Mouse (Mus musculus) liver, embryonic 13.5 days (tissue): ENCODE measurements around the gene Auh. TPM values are rescaled to one million over a fixed set of nuclear protein-coding genes. Genes with fewer than 3 reads are reported as not detected.
A peak's percentile ranks its signal among the peaks of the same experiment; 100 is the strongest.

Experiments
- ATAC-seq: fragments of 200-750 bp; cut with Nextera tagmentation; 2 replicates; pipeline ENCODE4 v1.8.0; 2017; ENCODE audit warnings: low read depth, mild to moderate bottlenecking, moderate number of reproducible peaks, moderate library complexity
- DNase-seq: peaks from one replicate; pipeline ENCODE4 v3.0.0; 2022
- H3K27ac ChIP-seq: fragments of 300-500 bp; sonication (generic); 2 replicates; pipeline ENCODE4 v1.5.1; 2015; ENCODE audit warnings: moderate library complexity, mild to moderate bottlenecking, inconsistent platforms
- H3K27me3 ChIP-seq: fragments of 300-500 bp; sonication (generic); 2 replicates; pipeline ENCODE4 v1.6.1; 2015; ENCODE audit warnings: mild to moderate bottlenecking, inconsistent platforms
- H3K36me3 ChIP-seq: fragments of 300-500 bp; sonication (generic); 2 replicates; pipeline ENCODE4 v1.6.1; 2015; ENCODE audit warnings: mild to moderate bottlenecking, inconsistent platforms
- H3K4me1 ChIP-seq: fragments of 300-500 bp; sonication (generic); replicated peaks from 2 replicates; pipeline ENCODE4 v1.6.1; 2015; ENCODE audit warnings: inconsistent platforms
- H3K4me2 ChIP-seq: fragments of 300-500 bp; sonication (generic); 2 replicates; pipeline ENCODE4 v1.6.1; 2015; ENCODE audit warnings: inconsistent platforms, mild to moderate bottlenecking, moderate library complexity
- H3K4me3 ChIP-seq: fragments of 300-500 bp; sonication (generic); replicated peaks from 2 replicates; pipeline ENCODE4 v1.5.1; 2015; ENCODE audit warnings: mild to moderate bottlenecking, inconsistent platforms
- H3K9ac ChIP-seq: fragments of 300-500 bp; sonication (generic); 2 replicates; pipeline ENCODE4 v1.6.1; 2015; ENCODE audit warnings: mild to moderate bottlenecking, inconsistent platforms
- H3K9me3 ChIP-seq: fragments of 300-500 bp; sonication (generic); replicated peaks from 2 replicates; pipeline ENCODE4 v1.6.1; 2016; ENCODE audit warnings: inconsistent platforms
- WGBS: fragments of 180-500 bp; shearing (Covaris S2); methylation state at CpG from one replicate; pipeline ENCODE4 v1.1.7; 2015; ENCODE audit not compliant: insufficient replicate concordance; 5-methylcytosine and 5-hydroxymethylcytosine counted together
- polyA plus RNA-seq: library from polyadenylated mRNA; unstranded; fragments of >200 nt; fragmentation: Nextera tagmentation; extraction: Ambion mirVana; gene quantifications from 2 replicates; pipeline ENCODE4 v1.2.1, GENCODE M21; 2015

Gene Auh
- polyA plus RNA-seq, 1 experiment from 2014 or later = 28.9 TPM

DNA sequence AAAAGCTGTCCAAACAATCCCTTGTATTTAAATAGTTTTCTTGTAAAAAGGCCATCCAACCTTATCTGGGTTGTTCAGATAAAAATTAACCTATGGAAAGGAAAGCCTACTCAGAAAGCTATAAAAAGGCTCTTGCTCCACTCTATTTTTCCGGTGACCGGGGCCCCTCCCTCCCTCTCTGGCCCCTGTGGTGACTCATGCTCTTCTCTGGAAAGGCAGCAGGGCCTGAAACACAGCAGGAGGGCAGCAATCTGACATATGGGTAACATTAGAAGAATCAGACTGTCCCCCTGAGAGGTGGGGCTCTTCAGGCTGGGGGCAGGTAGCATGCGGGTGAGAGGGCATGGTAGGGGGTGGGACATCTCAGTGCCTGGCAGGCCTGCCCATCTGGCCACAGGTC, 110.7 kb downstream of the Auh start:
- H3K4me2 ChIP-seq = no peak overlapping the region
- peaks cover 61% of the 10 kb centered on the region for H3K4me1 ChIP-seq
- peak overlapping the region; percentile 20 for H3K27ac ChIP-seq
- peaks cover 5% of the 10 kb centered on the region; the same call in 1 of the 2 replicates for H3K27me3 ChIP-seq
- ATAC-seq (peak; percentile 16; the same call in 1 of the 2 replicates), DNase-seq (no peak)
- WGBS = 5% methylated on average over 3 of the region's 3 CpGs
- H3K36me3 ChIP-seq = no peaks in the 10 kb centered on the region
- H3K9ac ChIP-seq = no peak overlapping the region
- H3K9me3 ChIP-seq = no peaks in the 10 kb centered on the region
- H3K4me3 ChIP-seq = no peak overlapping the region

DNA sequence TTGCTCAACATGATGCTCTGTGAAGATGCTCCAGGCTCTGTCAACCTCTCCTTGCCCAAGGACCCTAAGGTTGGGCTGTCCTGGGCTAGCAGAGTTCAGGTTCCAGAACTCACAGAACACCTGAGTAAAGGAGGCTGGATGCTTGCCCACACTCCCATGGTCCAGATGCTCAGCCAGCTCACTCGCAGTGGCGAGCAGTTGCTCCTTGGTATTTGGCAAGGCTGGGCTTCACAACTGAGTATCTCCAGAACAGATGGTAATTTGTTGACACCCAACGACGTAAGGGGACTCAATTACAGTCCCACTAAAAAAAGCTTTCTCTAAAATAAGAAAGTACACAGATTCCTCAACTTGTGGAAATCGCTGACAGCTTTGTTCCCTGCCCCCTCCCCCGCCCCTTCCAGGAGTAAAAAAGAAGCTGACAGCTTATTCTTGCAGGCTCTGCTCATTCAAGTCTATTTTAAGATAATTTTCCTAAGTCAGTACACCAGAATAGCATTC, 111.4 kb downstream of the Auh start:
- no peak overlapping the region for H3K27ac ChIP-seq
- WGBS = 49% methylated on average over 6 of the region's 6 CpGs
- no peak overlapping the region for H3K4me3 ChIP-seq
- peaks cover 66% of the 10 kb centered on the region for H3K4me1 ChIP-seq
- ATAC-seq (no peak), DNase-seq (no peak)
- peaks cover 5% of the 10 kb centered on the region; the same call in 1 of the 2 replicates for H3K27me3 ChIP-seq
- H3K9me3 ChIP-seq = no peaks in the 10 kb centered on the region
- no peaks in the 10 kb centered on the region for H3K36me3 ChIP-seq
- H3K4me2 ChIP-seq = no peak overlapping the region
- H3K9ac ChIP-seq = no peak overlapping the region

DNA sequence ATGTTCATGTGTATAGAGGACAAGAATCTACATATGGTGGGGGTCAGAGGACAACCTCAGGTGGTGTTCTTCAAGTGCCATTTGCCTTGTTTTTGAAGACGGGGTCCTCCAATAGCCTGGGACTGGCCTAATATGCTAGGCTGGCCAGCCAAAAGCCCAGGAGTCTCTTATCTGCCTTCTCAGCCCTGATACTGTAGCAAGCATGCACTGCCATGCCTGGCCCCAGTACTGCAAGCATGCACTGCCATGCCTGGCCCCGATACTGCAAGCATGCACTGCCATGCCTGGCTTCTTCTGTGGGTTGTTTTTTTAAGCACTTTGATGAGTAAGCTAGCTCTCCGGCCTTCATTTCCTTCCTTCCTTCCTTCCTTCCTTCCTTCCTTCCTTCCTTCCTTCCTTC, 115.7 kb downstream of the Auh start:
- H3K27me3 ChIP-seq = 0 out of 2 replicates have a peak, but pooled peaks cover 9% of the 10 kb centered on the region
- H3K4me2 ChIP-seq = no peak overlapping the region
- no peak overlapping the region for H3K9ac ChIP-seq
- H3K27ac ChIP-seq = no peak overlapping the region
- no peaks in the 10 kb centered on the region for H3K9me3 ChIP-seq
- no peak overlapping the region for H3K4me3 ChIP-seq
- DNase-seq (no peak), ATAC-seq (peak; percentile 67)
- peaks cover 28% of the 10 kb centered on the region for H3K4me1 ChIP-seq
- H3K36me3 ChIP-seq = no peaks in the 10 kb centered on the region
- WGBS = 45% methylated on average over 3 of the region's 3 CpGs

- no peak for DNase-seq
- no peaks in the 10 kb centered on the region for H3K36me3 ChIP-seq
- WGBS = 76% methylated on average over 16 of the region's 16 CpGs
Measured at GRCm38 (mm10) chr13:52812549-52813515, 116.6 kb downstream of the Auh start.

GRCm38 (mm10) chr13:52807722-52808121, 121.8 kb downstream of the Auh start:
- no peak overlapping the region for H3K9ac ChIP-seq
- H3K36me3 ChIP-seq = no peaks in the 10 kb centered on the region
- no peaks in the 10 kb centered on the region for H3K9me3 ChIP-seq
- no peak overlapping the region for H3K4me2 ChIP-seq
- DNase-seq (no peak), ATAC-seq (0 out of 2 replicates have a peak, but pooled peaks have one; percentile 43)
- WGBS = 23% methylated on average over 11 of the region's 11 CpGs
- H3K4me1 ChIP-seq = peaks cover 9% of the 10 kb centered on the region
- H3K4me3 ChIP-seq = no peak overlapping the region
- H3K27me3 ChIP-seq = 0 out of 2 replicates have a peak, but pooled peaks cover 9% of the 10 kb centered on the region
- H3K27ac ChIP-seq = no peak overlapping the region

More at GRCm38 (mm10) chr13:52812549-52813515, 116.6 kb downstream of the Auh start:
- H3K27ac ChIP-seq = no peak overlapping the region
- H3K4me1 ChIP-seq = peaks cover 21% of the 10 kb centered on the region
- no peak overlapping the region for H3K4me3 ChIP-seq
- H3K9ac ChIP-seq = no peak overlapping the region
- ATAC-seq = no peak
- H3K9me3 ChIP-seq = no peaks in the 10 kb centered on the region
- 0 out of 2 replicates have a peak, but pooled peaks cover 9% of the 10 kb centered on the region for H3K27me3 ChIP-seq
- H3K4me2 ChIP-seq = no peak overlapping the region

- no peak for DNase-seq
- ATAC-seq = no peak
Measured at GRCm38 (mm10) chr13:52806029-52806428, 123.5 kb downstream of the Auh start.

GRCm38 (mm10) chr13:52805581-52805980, 123.9 kb downstream of the Auh start:
- Histone ChIP-seq H3K9ac (no peak overlapping the region), H3K4me1 (peaks cover 15% of the 10 kb centered on the region), H3K9me3 (no peaks in the 10 kb centered on the region), H3K27ac (no peak overlapping the region), H3K4me3 (no peak overlapping the region), H3K36me3 (no peaks in the 10 kb centered on the region), H3K4me2 (no peak overlapping the region), H3K27me3 (0 out of 2 replicates have a peak, but pooled peaks cover 9% of the 10 kb centered on the region)
- no peak for DNase-seq
- ATAC-seq = no peak
- 60% methylated on average over 6 of the region's 6 CpGs for WGBS

More at GRCm38 (mm10) chr13:52806029-52806428, 123.5 kb downstream of the Auh start:
- Histone ChIP-seq H3K4me1 (peaks cover 11% of the 10 kb centered on the region), H3K9ac (no peak overlapping the region), H3K27ac (no peak overlapping the region), H3K9me3 (no peaks in the 10 kb centered on the region), H3K36me3 (no peaks in the 10 kb centered on the region), H3K4me2 (no peak overlapping the region), H3K4me3 (no peak overlapping the region), H3K27me3 (0 out of 2 replicates have a peak, but pooled peaks cover 9% of the 10 kb centered on the region)
- 58% methylated on average over 4 of the region's 4 CpGs for WGBS

DNA sequence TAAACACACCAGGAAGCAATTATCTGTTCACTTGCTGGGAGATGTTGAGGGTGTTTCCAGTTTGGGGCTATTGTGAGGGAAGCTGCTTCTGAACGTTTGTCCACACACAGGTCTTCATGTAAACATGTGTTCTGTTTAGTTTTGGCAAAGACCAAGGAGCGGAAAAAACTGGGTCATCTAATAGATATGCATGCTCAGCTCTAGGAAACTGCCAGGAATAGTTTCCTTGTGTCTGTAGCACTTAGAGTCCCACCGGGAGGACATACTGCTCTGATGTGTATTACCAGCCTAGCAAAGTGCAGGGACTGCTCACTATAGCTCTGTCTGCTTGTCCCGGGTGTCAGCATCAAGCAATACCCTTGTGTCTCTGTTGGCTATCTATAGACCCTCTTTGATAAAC, 127.0 kb downstream of the Auh start:
- H3K36me3 ChIP-seq = no peaks in the 10 kb centered on the region
- H3K4me1 ChIP-seq = peaks cover 11% of the 10 kb centered on the region
- no peak overlapping the region for H3K4me2 ChIP-seq
- H3K4me3 ChIP-seq = no peak overlapping the region
- 63% methylated on average over 4 of the region's 4 CpGs for WGBS
- no peak overlapping the region for H3K27ac ChIP-seq
- H3K27me3 ChIP-seq = no peaks in the 10 kb centered on the region
- ATAC-seq = no peak
- no peaks in the 10 kb centered on the region for H3K9me3 ChIP-seq
- H3K9ac ChIP-seq = no peak overlapping the region
- no peak for DNase-seq

DNA sequence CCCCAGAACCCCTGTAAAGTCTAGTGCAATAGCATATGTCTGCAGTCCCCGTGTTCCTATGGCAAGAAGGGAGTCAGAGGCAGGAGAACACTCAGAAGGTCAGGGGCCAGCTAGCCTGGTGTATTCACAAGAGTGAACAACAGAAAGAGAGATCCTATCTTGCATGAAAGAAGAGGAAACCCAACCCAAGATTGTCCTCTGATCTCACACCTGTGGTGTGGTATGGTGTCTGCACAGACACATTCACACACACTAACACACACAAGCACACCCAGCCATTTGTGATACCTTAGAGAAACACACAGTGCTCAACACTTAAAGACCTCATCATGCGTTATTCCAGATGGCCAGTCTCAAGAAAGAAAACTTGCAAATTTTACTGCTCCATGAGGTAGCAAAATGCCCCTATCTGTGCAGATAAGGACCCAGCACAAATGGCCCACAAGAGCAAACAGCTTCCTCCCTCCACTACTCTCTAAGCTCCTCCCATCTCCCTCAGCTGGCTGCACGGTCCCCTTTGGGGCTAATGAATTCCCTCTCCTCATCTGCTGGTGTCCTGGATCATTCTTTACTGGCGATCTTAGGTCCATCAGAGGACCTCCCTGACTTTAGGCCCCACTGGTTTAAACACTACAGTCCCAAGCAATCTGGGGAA, 128.7 kb downstream of the Auh start:
- Histone ChIP-seq H3K4me3 (no peak overlapping the region), H3K4me1 (peaks cover 9% of the 10 kb centered on the region), H3K27ac (no peak overlapping the region), H3K9me3 (no peaks in the 10 kb centered on the region), H3K9ac (no peak overlapping the region), H3K4me2 (no peak overlapping the region), H3K27me3 (no peaks in the 10 kb centered on the region), H3K36me3 (no peaks in the 10 kb centered on the region)
- 25% methylated on average over 4 of the region's 4 CpGs for WGBS
- DNase-seq (no peak), ATAC-seq (peak; percentile 50; the same call in 1 of the 2 replicates)

DNA sequence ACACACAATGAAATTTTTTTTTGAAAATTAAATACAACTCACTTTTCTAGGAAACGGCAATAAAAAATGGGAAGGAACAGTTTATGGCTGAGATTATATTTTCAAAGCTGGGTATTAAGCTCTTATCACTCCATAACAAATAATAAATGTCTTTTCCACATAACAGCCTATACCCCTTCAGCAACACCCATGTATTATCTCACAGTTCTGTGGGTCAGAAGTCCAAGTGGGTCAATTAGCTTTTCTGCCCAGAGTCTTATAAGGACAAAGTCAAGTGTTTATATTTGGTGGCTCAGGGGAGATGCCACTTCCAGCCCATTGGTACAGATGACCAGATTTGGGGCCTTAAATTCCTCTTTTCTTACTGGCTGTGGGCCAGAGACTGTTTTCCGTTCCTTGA, 129.4 kb downstream of the Auh start:
- Histone ChIP-seq H3K4me2 (no peak overlapping the region), H3K4me1 (peaks cover 9% of the 10 kb centered on the region), H3K27me3 (no peaks in the 10 kb centered on the region), H3K27ac (no peak overlapping the region), H3K9me3 (no peaks in the 10 kb centered on the region), H3K4me3 (no peak overlapping the region), H3K36me3 (no peaks in the 10 kb centered on the region), H3K9ac (no peak overlapping the region)
- DNase-seq (no peak), ATAC-seq (no peak)
- WGBS = 63% methylated on average over 2 of the region's 2 CpGs

- H3K4me2 ChIP-seq = no peak overlapping the region
Measured at GRCm38 (mm10) chr13:52794232-52794631, 135.2 kb downstream of the Auh start.

More at GRCm38 (mm10) chr13:52794232-52794631, 135.2 kb downstream of the Auh start:
- Histone ChIP-seq H3K36me3 (no peaks in the 10 kb centered on the region), H3K27ac (no peak overlapping the region), H3K4me3 (no peak overlapping the region), H3K4me1 (no peaks in the 10 kb centered on the region), H3K9ac (no peak overlapping the region), H3K9me3 (no peaks in the 10 kb centered on the region), H3K27me3 (no peaks in the 10 kb centered on the region)
- 70% methylated on average over 4 of the region's 4 CpGs for WGBS
- DNase-seq (no peak), ATAC-seq (no peak)
